Mouse (Mus musculus): ENCODE data around the gene Rnasek.

The Rnasek gene

DNA sequence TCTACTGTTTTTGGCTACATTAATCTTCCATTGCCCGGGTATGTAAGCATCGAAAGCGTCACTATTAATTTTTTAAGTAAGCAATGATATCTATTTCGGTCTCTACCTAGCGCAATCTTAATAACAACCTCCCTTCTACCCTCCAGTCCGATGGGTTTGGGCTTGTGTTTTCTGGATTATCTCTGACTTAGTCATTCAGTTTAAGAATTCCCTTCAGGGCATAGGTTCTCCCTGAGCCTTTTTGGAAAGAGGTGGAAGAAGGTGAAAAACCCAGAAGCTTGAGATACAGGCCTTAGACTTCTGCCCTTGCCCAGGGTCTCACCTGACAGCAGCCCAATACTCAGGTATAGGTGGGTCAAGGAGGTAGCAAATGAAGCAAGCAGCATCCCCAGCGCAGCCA is 19.8 kb downstream of the Rnasek start:
- no peak for DNase-seq (ENCODE audit: extremely low read depth, insufficient read length, low spot score)

DNA sequence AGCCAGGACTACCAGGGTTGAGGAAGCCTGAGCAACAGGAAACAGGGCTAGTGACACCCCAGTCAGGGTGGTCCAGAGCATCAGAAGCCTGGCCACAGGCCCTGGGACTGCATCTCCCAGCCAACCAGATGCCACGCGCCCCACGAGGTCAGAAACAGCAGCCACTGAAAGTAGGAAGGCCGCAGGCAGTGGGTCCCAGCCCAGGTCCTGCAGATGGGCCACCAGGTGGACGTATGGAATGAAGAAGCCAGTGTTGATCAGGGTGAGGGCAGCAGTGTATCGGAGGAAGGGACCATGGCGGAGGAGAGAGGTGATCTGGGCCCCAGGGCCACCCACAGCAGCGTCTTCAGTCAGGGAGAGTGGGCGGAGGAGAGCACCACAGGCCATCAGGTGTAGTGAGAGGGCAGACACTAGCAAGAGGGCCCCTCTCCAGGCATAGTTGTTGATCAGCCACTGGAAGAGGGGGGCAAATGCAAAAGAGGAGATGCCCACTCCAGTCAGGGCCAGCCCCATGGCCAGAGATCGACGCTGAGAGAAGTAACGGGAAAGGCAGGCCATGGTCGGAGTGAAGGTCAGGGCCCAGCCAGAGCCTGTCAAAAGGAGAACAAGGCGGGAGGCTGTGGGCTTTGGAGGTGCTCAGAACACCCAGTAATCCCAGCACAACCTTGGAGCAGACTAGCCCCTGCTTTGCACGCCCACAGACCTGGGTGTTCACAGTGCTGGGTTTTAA is 20.7 kb downstream of the Rnasek start:
- DNase-seq (ENCODE audit: extremely low read depth, insufficient read length, low spot score), result no peak

DNA sequence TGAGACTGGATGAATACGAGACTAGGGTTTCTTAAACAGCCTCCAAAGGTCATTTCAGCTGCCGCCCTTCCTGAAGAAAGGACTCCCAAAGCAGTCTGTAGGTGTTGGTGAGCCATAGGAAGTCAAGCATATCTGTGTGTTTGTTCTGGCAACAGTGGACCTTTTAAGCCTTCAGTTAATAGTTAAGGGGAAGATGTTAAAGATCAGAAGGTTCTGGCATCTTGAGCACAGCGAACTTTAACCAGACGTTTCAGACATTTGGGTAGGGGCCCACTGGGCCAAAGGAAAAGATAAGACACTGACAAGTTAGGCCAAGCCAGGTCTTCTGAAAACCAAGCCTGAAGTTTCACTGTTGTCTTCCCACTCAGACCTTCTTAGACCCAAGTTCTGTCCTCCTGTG is 21.6 kb downstream of the Rnasek start:
- no peak for DNase-seq (ENCODE audit: extremely low read depth, insufficient read length, low spot score)

DNA sequence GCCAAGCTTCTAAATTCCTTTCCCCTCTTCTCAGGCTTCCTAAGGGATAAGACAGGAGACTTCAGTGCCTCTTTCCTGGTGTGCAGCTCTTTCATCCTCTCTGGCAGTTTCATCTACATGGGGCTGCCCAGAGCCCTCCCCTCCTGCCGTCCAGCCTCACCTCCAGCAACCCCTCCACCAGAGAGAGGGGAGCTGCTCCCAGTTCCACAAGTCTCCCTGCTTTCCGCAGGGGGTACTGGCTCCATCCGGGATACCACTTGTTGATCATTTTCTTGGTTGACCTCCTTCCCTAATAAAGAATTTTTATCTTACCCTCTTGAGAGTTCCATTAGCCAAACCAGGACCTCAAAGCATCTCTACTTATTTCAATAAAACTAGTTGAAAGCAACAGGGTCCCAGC is 23.5 kb downstream of the Rnasek start:
- DNase-seq (ENCODE audit: extremely low read depth, insufficient read length, low spot score), result no peak

DNA sequence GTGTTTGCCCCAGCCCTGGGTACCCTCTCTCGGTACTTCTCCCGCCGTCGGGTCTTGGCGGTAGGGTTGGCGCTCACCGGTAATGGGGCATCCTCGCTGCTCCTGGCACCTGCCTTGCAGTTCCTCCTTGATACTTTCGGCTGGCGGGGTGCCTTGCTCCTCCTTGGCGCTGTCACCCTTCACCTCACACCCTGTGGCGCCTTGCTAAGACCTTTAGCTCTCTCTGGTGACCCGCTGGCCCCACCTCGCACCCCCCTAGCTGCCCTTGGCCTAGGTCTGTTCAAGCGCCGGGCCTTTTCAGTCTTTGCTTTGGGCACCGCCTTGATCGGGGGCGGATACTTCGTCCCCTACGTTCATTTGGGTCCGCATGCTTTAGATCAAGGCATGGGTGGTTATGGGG is 24.3 kb downstream of the Rnasek start:
- DNase-seq (ENCODE audit: extremely low read depth, insufficient read length, low spot score), result no peak

DNA sequence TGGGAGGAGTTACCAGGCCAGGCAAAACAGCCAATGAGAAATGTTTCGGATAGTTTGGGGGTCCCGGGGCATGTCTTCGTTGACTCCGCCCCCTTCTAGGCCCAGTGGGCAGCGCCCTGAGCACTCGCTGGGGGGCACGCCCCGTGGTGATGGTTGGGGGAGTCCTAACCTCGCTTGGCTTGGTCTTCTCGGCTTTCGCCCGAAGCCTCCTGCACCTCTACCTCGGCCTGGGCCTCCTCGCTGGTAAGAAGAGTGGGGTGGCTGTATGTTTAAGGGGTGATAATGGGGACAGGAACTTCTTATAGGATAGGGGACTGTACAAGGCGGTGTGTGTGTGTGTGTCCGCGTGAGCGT is 24.8 kb downstream of the Rnasek start:
- no peak for DNase-seq (ENCODE audit: extremely low read depth, insufficient read length, low spot score)

DNA sequence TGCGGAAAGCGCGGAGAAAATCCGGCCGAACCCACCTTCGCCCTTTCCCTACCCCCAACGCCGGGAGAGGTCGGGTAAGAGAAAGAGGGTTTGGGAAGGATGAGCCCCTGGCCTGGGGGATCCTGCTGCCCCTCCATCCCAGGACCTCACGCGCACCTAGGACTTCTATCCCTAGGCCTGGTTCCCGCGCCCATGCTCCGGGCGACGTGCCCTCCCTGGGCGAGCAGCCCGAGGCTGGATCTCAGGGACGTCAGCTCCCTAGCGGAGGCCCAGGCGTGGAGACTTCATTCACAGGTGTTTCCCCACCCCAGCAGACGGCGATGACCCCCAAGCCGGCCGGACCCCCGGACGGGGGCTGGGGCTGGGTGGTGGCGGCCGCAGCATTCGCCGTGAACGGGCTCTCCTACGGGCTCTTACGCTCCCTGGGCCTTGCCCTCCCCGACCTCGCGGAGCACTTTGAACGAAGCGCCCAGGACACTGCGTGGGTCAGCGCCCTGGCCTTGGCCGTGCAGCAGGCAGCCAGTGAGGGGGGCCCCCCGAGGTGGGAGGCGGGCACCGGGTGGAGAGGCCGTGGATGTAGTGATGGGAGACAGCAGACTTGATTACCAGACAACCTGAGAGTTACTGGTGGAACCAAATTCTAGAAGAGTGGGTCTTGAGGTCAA is 25.3 kb downstream of the Rnasek start:
- no peak for DNase-seq (ENCODE audit: extremely low read depth, insufficient read length, low spot score)

DNA sequence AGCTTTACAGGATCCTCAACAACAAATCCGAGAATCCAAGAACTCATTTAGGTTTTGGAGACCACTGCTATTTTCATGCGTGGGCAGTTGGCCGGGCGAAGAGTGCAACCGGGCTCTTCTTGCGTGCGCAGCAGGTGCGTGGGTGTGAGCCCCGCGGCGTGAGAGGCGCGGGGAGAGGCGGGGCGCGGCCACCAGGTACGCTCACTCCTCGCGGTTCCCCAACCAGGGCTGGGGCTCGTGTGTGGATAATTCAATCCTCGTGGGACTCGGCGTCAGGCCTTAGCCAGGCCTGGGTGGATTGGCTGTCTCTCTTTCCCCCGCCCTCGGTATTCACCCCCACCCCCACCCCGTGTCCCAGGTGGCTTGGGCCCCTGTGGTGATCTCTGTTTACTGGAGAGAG is 25.9 kb downstream of the Rnasek start:
- no peak for DNase-seq (ENCODE audit: extremely low read depth, insufficient read length, low spot score)

DNA sequence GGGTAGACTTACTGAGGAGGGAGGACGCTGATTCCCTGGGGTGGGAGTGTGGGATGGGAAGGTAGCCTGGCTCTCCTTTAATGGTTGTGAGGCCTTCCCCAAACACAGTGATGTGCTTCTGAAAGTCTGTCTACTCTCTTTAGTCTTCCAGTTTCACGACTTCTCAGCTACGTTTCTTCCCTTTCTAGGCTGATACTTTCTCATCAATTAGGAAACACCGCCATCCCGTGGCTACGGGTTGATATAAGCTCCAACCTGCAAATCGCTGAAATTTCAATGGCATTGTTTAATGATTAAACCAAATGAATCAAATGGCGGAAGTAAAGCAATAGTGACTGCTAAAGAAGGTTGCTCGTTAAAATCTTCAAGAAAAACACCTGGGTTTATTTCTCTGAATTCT is 26.7 kb downstream of the Rnasek start:
- peak; percentile 65 for DNase-seq (ENCODE audit: extremely low read depth, insufficient read length, low spot score)

DNA sequence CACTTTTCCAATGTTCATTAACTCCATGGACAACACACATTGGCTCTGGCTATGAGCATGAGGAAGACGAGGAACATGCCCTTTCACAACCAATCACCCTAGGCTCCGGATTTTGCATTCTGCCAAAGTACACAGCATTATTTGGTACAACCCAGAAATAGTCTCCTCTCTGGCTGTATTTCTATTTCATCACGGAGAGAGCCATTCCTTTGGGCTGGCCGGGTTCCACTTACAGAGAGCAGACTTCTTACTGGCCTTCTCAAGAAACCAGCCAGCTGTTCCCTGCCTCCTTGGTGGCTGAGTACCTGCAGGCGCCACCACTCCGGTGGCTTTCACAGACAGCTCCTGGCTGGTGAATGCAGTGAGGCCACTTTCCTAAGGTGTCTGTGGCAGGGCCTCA is 27.2 kb downstream of the Rnasek start, which contains the start of gene Slc16a11:
Gene Slc16a11, plus strand, starts transcription at position 330 of the 400 bp plus-strand sequence.
- no peak for DNase-seq (ENCODE audit: extremely low read depth, insufficient read length, low spot score)

DNA sequence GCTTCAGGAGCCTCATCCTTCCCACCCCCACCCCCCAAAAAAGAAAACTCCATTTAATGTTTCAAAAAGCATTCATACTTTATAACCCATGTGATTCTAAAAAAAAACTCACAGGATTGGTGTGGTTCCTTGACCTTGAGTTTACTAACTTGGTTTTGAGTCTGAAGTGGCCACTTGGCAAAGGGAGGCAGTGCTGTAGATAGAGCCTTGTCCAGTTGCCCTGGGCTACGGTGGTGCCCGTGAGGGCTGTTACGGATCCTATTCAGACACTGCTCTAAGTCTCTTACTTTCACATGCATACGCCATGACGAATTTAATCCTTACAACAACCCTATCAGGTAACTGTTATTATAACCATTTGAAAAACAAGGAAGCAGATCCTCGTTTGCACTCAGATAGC is 27.7 kb downstream of the Rnasek start:
- DNase-seq (ENCODE audit: extremely low read depth, insufficient read length, low spot score), result no peak

DNA sequence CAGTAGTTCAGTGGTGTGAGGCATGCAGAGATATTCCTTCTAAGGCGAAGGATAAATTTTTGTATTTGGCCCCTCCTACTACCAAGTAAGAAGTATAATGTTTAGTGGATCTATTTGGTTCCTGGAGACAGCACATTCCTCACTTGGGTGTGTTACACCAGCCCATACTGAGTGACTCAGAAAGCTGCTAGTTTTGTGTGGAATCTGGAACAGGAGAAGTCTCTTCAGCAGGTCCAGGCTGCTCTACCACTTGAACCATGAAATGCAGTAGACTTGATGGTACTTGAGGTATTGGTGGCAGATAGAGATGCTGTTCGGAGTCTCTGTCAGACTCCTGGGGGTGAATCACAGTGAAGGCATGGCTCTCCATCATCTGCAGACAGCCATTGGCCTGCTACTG is 29.0 kb downstream of the Rnasek start:
- DNase-seq (ENCODE audit: extremely low read depth, insufficient read length, low spot score), result peak; percentile 67

DNA sequence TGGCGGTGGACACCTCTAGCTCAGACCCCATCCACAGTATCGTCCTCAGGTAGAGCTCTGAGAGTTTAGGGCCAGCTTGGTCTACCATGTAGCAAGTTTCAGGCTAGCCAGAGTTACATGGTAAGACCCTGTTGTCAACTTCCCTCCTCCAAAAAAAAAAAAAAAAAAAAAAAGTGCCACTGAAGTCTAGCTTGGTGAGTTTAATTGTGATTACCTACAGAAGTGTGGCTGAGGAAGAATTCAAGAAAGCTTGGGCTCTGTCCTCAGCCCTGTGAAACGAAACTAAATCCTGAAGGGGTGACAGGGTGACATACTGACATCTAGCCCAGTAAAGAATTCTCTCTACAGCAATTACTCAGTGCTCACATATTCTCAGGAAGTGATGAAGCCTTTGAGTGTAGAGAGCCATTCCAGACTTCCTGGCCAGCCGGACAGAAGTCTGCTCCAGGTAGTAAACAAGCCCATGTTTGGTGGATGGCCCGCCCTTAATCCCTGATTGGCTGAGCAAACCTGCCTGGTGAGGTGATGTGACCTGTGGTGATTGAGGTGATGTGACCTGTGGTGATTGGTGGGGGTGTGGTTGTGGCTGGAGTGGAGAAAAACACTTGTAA is 30.8 kb downstream of the Rnasek start:
- no peak for DNase-seq (ENCODE audit: extremely low read depth, insufficient read length, low spot score)

DNA sequence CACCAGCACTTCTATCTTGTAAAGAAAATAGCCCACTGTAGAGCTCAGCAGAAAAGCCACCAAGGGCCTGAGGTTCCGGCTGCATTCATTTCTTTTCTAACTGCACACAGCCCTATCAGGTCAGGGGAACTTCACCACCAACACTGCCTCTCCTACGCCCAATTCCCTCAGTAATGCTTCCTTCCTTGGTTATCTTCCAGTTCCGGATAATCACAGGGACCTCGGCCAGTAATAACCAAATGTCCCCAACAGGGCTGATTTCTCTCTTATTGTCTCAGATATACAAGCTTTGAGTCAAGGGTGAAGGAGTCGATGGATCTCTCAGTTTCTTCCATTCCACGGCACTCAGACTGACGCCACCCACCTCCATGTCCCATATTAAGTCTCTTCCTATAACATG is 32.4 kb downstream of the Rnasek start:
- DNase-seq (ENCODE audit: extremely low read depth, insufficient read length, low spot score), result no peak

GRCm38 (mm10) chr11:70206801-70207200 is 32.8 kb downstream of the Rnasek start:
- DNase-seq (ENCODE audit: extremely low read depth, insufficient read length, low spot score), result no peak

DNA sequence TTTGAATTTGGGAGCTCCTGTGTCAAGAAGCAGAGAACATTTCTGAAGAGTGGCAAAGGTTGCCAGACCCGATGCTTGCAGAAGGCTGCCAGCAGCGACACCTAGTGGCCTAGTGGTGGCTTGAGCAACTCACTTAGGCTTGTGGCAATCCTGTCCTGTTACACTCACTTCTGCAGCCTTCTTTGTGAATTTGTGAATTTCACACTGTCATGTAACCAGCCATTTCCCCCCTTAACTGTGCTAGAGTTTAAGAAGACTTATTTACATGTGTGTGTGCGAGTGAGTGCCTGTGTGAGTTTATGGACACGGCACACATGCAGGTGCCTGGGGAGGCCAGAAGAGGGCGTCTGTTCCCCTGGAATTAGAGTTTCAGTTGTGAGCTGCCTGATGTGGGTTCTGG is 38.0 kb downstream of the Rnasek start:
- peak; percentile 57 for DNase-seq (ENCODE audit: extremely low read depth, insufficient read length, low spot score)

DNA sequence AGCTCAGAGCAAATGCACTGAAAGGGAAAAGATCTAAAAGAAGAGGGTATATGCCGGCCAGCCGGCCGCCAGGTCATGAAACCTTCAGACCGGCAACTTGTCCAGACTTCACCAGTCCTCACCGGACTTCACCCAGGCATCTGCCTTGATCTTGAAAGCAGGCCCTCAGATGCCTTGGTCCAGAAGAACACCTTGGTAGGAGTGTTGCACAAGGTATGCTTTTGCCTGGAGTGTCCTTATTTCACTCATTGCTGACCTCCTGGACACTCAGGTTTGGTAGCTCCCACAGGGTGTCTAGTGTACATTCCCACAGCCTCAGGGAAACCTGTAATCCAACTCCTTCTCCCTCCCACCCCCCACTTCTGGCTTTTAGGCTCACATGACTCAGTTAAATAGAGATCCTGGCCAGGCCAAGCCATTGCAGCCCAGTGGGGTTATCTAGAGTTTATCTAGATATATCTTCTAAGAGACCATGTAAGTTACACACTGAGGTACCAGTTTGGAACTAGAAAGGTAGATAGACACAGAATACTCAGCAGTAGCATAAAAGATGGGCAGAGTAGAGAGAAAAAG is 39.5 kb downstream of the Rnasek start:
- DNase-seq (ENCODE audit: extremely low read depth, insufficient read length, low spot score), result no peak

- no peak for DNase-seq (ENCODE audit: extremely low read depth, insufficient read length, low spot score)
Measured at GRCm38 (mm10) chr11:70199107-70199506, 40.5 kb downstream of the Rnasek start.

GRCm38 (mm10) chr11:70198332-70198731 is 41.3 kb downstream of the Rnasek start:
- DNase-seq (ENCODE audit: extremely low read depth, insufficient read length, low spot score), result peak; percentile 85

DNA sequence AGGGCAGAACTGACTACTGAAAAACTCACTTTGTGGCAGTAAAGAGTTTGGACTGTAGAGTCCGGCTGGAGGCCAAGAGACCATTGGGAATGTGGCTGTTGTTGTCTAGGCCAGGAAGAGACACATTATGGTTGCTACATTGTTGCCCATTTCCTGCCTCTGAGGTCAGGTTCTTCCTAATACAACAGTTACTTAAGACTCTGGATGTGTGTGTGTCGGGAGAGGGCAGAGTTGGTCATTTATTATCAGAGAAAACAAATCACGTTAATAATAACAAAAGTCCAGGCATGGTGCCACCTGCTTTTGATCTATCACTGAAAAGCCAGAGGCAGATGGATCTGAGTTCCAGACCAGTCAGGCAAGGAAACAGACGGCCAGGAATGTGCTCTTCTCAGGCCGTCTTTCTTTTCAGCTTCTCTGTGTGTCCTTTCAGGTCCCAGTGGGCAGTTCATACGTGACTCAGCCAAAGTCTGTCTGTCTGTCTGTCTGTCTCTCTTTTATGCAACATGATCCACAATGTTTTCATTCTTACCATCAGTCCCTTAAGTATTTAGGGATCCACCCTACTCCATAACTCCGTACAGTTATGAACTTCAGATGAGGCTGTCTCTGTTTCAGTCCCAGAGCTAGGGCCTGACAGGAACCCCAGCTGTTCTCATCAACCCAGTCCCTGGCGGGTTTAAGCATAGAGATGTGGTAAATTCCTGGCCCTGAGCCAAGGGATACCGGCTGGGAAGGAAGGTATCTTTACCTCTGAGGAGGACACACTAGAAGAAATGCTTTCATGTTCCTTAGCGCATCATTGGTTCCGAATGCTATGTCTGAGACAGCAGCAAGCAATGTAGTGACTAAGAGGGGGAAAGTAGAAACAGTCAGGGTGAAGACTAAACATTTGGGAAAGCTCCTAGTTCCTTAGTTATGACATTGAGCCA is 46.0 kb downstream of the Rnasek start:
- DNase-seq (ENCODE audit: extremely low read depth, insufficient read length, low spot score), result peak; percentile 64

DNA sequence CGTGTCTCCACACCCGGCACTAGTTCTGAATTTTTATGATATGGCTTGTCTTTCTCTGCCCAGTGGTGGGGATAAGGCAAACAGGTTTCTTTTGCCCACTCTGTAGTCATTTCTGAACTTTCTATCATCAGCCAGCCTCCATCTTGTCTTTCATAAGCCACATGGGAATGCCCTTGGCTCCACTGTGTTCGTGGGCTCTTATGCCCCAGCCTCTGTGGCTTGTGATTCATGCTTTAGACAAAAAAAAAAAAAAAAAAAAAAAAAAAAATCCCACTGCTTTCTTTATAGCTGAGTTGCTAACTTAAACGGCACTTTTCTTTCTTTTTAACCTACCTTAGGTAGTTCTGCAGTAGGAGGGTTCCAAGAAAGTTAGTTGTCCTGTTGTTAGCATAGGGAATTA is 47.5 kb downstream of the Rnasek start:
- DNase-seq (ENCODE audit: extremely low read depth, insufficient read length, low spot score), result peak; percentile 57

Data from 3134 (cell line).